Mouse (Mus musculus): ENCODE measurements around the gene Tmem87a. TPM values are rescaled to one million over a fixed set of nuclear protein-coding genes. Genes with fewer than 3 reads are reported as not detected.
A peak's percentile ranks its signal among the peaks of the same experiment; 100 is the strongest.

The Tmem87a gene
- polyA plus RNA-seq, 1 experiment from 2014 or later, result 4.6 TPM

- peaks cover 21% of the 10 kb centered on the region for H3K36me3 ChIP-seq
- peak overlapping the region; percentile 89 for H3K4me3 ChIP-seq
- ATAC-seq (ENCODE audit: extremely low read depth, insufficient number of reproducible peaks, low FRiP score, low TSS enrichment), result no peak
- WGBS, result 23% methylated on average over 14 of the region's 14 CpGs
- peak overlapping the region; percentile 99 for H3K27ac ChIP-seq (replicated peaks)
- peak overlapping the region; percentile 88 for H3K4me2 ChIP-seq
- H3K9me3 ChIP-seq, result peaks cover 16% of the 10 kb centered on the region; the same call in 1 of the 2 replicates
- H3K27me3 ChIP-seq (replicated peaks), result no peaks in the 10 kb centered on the region
- peaks cover 24% of the 10 kb centered on the region for H3K4me1 ChIP-seq
- peak overlapping the region; percentile 92 for H3K9ac ChIP-seq
Observed at GRCm38 (mm10) chr2:120404823-120405765, 1.2 kb upstream of the Tmem87a start.

- Histone ChIP-seq H3K4me3 (peak within 1 kb of the TSS; percentile 89), H3K4me2 (peak within 1 kb of the TSS; percentile 88), H3K4me1 (peaks cover 24% of the 10 kb centered on the region), H3K27me3 (replicated peaks) (no peaks in the 10 kb centered on the region), H3K9me3 (0 out of 2 replicates have a peak, but pooled peaks cover 9% of the 10 kb centered on the region), H3K27ac (replicated peaks) (peak within 1 kb of the TSS; percentile 99), H3K9ac (peak within 1 kb of the TSS; percentile 92), H3K36me3 (peaks cover 15% of the 10 kb centered on the region)
- ATAC-seq (ENCODE audit: extremely low read depth, insufficient number of reproducible peaks, low FRiP score, low TSS enrichment), result peak; percentile 47
- under 1% methylated on average over 17 of the region's 17 CpGs for WGBS
Observed at GRCm38 (mm10) chr2:120403653-120403985, 294 bp downstream of the Tmem87a start, which contains the start of gene Ganc. Gene Ganc, plus strand, starts transcription at chr2:120403896.

- 0 out of 2 replicates have a peak, but pooled peaks cover 8% of the 10 kb centered on the region for H3K9me3 ChIP-seq
- peaks cover 24% of the 10 kb centered on the region for H3K4me1 ChIP-seq
- H3K36me3 ChIP-seq, result peaks cover 15% of the 10 kb centered on the region
- peak overlapping the region; percentile 92 for H3K9ac ChIP-seq
- peak overlapping the region; percentile 89 for H3K4me3 ChIP-seq
- no peaks in the 10 kb centered on the region for H3K27me3 ChIP-seq (replicated peaks)
- H3K27ac ChIP-seq (replicated peaks), result no peak overlapping the region
- no peak for ATAC-seq (ENCODE audit: extremely low read depth, insufficient number of reproducible peaks, low FRiP score, low TSS enrichment)
- peak overlapping the region; percentile 88 for H3K4me2 ChIP-seq
- 26% methylated on average over 3 of the region's 3 CpGs for whole genome bisulfite sequencing
Observed at GRCm38 (mm10) chr2:120402813-120403212, 1.1 kb downstream of the Tmem87a start.

GRCm38 (mm10) chr2:120397951-120398350, 6.0 kb downstream of the Tmem87a start:
- Histone ChIP-seq H3K9ac (no peak overlapping the region), H3K9me3 (no peaks in the 10 kb centered on the region), H3K4me2 (no peak overlapping the region), H3K27me3 (replicated peaks) (no peaks in the 10 kb centered on the region), H3K36me3 (peaks cover 59% of the 10 kb centered on the region), H3K4me3 (no peak overlapping the region), H3K4me1 (peaks cover 18% of the 10 kb centered on the region), H3K27ac (replicated peaks) (no peak overlapping the region)
- ATAC-seq (ENCODE audit: extremely low read depth, insufficient number of reproducible peaks, low FRiP score, low TSS enrichment), result no peak
- 86% methylated on average over 1 of the region's 1 CpGs for WGBS

- Histone ChIP-seq H3K27me3 (replicated peaks) (no peaks in the 10 kb centered on the region), H3K9me3 (no peaks in the 10 kb centered on the region), H3K4me1 (peaks cover 8% of the 10 kb centered on the region; the same call in 1 of the 2 replicates), H3K9ac (no peak overlapping the region), H3K4me2 (no peak overlapping the region), H3K27ac (replicated peaks) (no peak overlapping the region), H3K4me3 (no peak overlapping the region), H3K36me3 (peaks cover 83% of the 10 kb centered on the region)
- no peak for ATAC-seq (ENCODE audit: extremely low read depth, insufficient number of reproducible peaks, low FRiP score, low TSS enrichment)
Observed at GRCm38 (mm10) chr2:120392406-120392805, 11.5 kb downstream of the Tmem87a start.

GRCm38 (mm10) chr2:120390934-120391333, 13.0 kb downstream of the Tmem87a start:
- Histone ChIP-seq H3K4me3 (no peak overlapping the region), H3K27me3 (replicated peaks) (no peaks in the 10 kb centered on the region), H3K9ac (no peak overlapping the region), H3K27ac (replicated peaks) (no peak overlapping the region), H3K9me3 (no peaks in the 10 kb centered on the region), H3K4me2 (no peak overlapping the region), H3K36me3 (peaks cover 81% of the 10 kb centered on the region), H3K4me1 (peaks cover 8% of the 10 kb centered on the region; the same call in 1 of the 2 replicates)
- ATAC-seq (ENCODE audit: extremely low read depth, insufficient number of reproducible peaks, low FRiP score, low TSS enrichment), result no peak
- 86% methylated on average over 1 of the region's 1 CpGs for WGBS

- no peak overlapping the region for H3K4me3 ChIP-seq
- H3K9ac ChIP-seq, result no peak overlapping the region
- 65% methylated on average over 3 of the region's 3 CpGs for WGBS
- peaks cover 6% of the 10 kb centered on the region; the same call in 1 of the 2 replicates for H3K4me1 ChIP-seq
- H3K27me3 ChIP-seq (replicated peaks), result no peaks in the 10 kb centered on the region
- H3K36me3 ChIP-seq, result peaks cover 80% of the 10 kb centered on the region
- no peak for ATAC-seq (ENCODE audit: extremely low read depth, insufficient number of reproducible peaks, low FRiP score, low TSS enrichment)
- H3K9me3 ChIP-seq, result no peaks in the 10 kb centered on the region
- H3K27ac ChIP-seq (replicated peaks), result 0 out of 2 replicates have a peak overlapping the region, but pooled peaks have one; percentile 12
- H3K4me2 ChIP-seq, result no peak overlapping the region
Observed at GRCm38 (mm10) chr2:120389376-120389775, 14.5 kb downstream of the Tmem87a start.

GRCm38 (mm10) chr2:120387291-120387690, 16.6 kb downstream of the Tmem87a start:
- no peak for ATAC-seq (ENCODE audit: extremely low read depth, insufficient number of reproducible peaks, low FRiP score, low TSS enrichment)
- WGBS, result 75% methylated on average over 1 of the region's 1 CpGs
- Histone ChIP-seq H3K27ac (replicated peaks) (no peak overlapping the region), H3K9me3 (no peaks in the 10 kb centered on the region), H3K4me3 (no peak overlapping the region), H3K9ac (no peak overlapping the region), H3K4me1 (no peaks in the 10 kb centered on the region), H3K27me3 (replicated peaks) (no peaks in the 10 kb centered on the region), H3K4me2 (no peak overlapping the region), H3K36me3 (peaks cover 83% of the 10 kb centered on the region)

GRCm38 (mm10) chr2:120386264-120386663, 17.6 kb downstream of the Tmem87a start:
- no peaks in the 10 kb centered on the region for H3K27me3 ChIP-seq (replicated peaks)
- H3K4me1 ChIP-seq, result no peaks in the 10 kb centered on the region
- no peaks in the 10 kb centered on the region for H3K9me3 ChIP-seq
- no peak overlapping the region for H3K27ac ChIP-seq (replicated peaks)
- H3K4me3 ChIP-seq, result no peak overlapping the region
- peaks cover 89% of the 10 kb centered on the region for H3K36me3 ChIP-seq
- no peak for ATAC-seq (ENCODE audit: extremely low read depth, insufficient number of reproducible peaks, low FRiP score, low TSS enrichment)
- H3K9ac ChIP-seq, result no peak overlapping the region
- no peak overlapping the region for H3K4me2 ChIP-seq
- 94% methylated on average over 1 of the region's 1 CpGs for WGBS

- no peak overlapping the region for H3K4me2 ChIP-seq
- H3K9me3 ChIP-seq, result no peaks in the 10 kb centered on the region
- no peak for ATAC-seq (ENCODE audit: extremely low read depth, insufficient number of reproducible peaks, low FRiP score, low TSS enrichment)
- 85% methylated on average over 4 of the region's 4 CpGs for WGBS
- H3K27ac ChIP-seq (replicated peaks), result no peak overlapping the region
- H3K4me3 ChIP-seq, result no peak overlapping the region
- no peaks in the 10 kb centered on the region for H3K4me1 ChIP-seq
- H3K36me3 ChIP-seq, result peaks cover 90% of the 10 kb centered on the region
- no peak overlapping the region for H3K9ac ChIP-seq
- no peaks in the 10 kb centered on the region for H3K27me3 ChIP-seq (replicated peaks)
Observed at GRCm38 (mm10) chr2:120373858-120374257, 30.1 kb downstream of the Tmem87a start.

GRCm38 (mm10) chr2:120367416-120368207, 36.3 kb downstream of the Tmem87a start:
- ATAC-seq (ENCODE audit: extremely low read depth, insufficient number of reproducible peaks, low FRiP score, low TSS enrichment), result no peak
- H3K4me3 ChIP-seq, result no peak overlapping the region
- no peaks in the 10 kb centered on the region for H3K4me1 ChIP-seq
- no peak overlapping the region for H3K4me2 ChIP-seq
- H3K27ac ChIP-seq (replicated peaks), result no peak overlapping the region
- H3K9me3 ChIP-seq, result no peaks in the 10 kb centered on the region
- no peak overlapping the region for H3K9ac ChIP-seq
- 92% methylated on average over 4 of the region's 4 CpGs for WGBS
- H3K36me3 ChIP-seq, result peaks cover 85% of the 10 kb centered on the region
- H3K27me3 ChIP-seq (replicated peaks), result no peaks in the 10 kb centered on the region
